Mouse (Mus musculus): Measurements from ENCODE around the gene Sh3yl1. TPM values are rescaled to one million over a fixed set of nuclear protein-coding genes. Genes with fewer than 3 reads are reported as not detected.

Gene Sh3yl1
- polyA plus RNA-seq (2012; rRNA removed) = 10.3 and 10.6 TPM in 2 replicates

GRCm38 (mm10) chr12:30911261-30912047 is at the start of gene Sh3yl1, which contains the start of gene Acp1:
Gene Sh3yl1 (plus strand): TSS chr12:30911668.
Gene Acp1 (minus strand): TSS chr12:30911589.

DNA sequence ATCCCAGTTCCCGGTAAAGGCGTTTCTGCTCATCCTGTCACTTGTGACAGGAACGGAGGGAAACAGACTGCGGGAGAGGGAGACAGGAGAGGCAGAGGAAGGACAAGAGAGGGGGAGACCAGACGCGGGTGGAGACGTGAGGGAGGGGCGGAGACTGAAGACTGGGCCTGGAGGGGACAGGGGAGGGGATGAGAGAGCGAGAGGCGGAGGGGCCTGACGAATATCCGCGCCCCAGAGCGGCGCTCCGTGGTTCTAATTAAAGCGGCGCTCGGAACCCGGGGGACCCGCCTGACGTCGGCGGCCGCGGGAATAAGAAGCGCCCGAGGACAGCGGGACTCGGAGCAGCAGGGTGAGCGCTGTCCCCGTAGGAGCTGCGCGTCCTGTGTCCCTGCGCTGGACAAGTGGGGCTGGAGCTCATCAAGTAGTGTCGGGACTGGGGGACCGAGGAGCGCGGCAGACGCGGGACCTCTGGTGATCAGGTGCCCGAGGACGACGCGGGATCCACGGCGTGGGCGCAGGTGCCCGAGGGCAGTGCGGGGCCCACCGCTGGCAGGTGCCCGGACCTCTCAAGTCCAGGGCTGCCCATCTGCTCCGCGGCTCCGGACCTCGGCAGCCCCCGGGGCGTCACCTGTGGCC is 27.4 kb upstream of the Sh3yl1 start, which contains the start of gene Alkal2:
Gene Alkal2 (plus strand): TSS at position 337 of the 636 bp plus-strand sequence.

Other genes with a start within 250 kb of the Sh3yl1 start
- gene Alkal2, start 27.3 kb upstream of the Sh3yl1 start, polyA plus RNA-seq (2012; rRNA removed) = 0.66 and 1.8 TPM in 2 replicates
- gene Acp1, start 79 bp upstream of the Sh3yl1 start, polyA plus RNA-seq (2012; rRNA removed) = 27.9 and 43.0 TPM in 2 replicates
- gene Fam110c, start 162.2 kb downstream of the Sh3yl1 start, polyA plus RNA-seq (2012; rRNA removed) = 0.15 and 0.18 TPM in 2 replicates

All from central nervous system, embryonic 11.5 days (tissue).